Mouse (Mus musculus): ENCODE measurements at regions not wholly inside any gene's neighbourhood (a gene's known extent, or its start where the extent isn't known, plus 50 kb on each side); places are given as distances from the start of the nearest gene placed in this dataset.
"Not testable (repeated sequence)": the region's sequence is repeated elsewhere in the genome, so short reads cannot be mapped to it uniquely, and the experiment has no call there.

GRCm38 (mm10) chr1:83970641-83971285 lies 393.2 kb downstream of the Pid1 start:
- no peak for DNase-seq (ENCODE audit: low spot score)

DNA sequence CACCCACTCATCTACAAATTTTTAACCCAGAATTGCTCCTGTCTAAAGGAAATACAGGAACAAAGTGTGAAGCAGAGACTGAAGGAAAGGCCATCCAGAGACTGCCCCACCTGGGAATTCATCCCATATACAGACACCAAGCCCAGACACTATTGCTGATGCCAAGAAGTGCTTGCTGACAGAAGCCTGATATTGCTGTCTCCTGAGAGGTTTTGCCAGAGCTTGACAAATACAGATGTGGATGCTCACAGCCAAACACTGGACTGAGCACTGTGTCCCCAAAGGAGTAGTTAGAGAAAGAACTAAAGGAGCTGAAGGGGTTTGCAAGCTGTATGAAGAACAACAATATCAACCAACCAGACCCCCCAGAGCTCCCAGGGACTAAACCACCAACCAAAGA lies 399.3 kb downstream of the Pid1 start:
- not testable (repeated sequence) for DNase-seq (ENCODE audit: low spot score)

- DNase-seq (ENCODE audit: low spot score): no peak
Measured at GRCm38 (mm10) chr1:83961761-83962160, 402.2 kb downstream of the Pid1 start.

- DNase-seq (ENCODE audit: low spot score): no peak
Measured at GRCm38 (mm10) chr1:83959756-83960155, 404.2 kb downstream of the Pid1 start.

DNA sequence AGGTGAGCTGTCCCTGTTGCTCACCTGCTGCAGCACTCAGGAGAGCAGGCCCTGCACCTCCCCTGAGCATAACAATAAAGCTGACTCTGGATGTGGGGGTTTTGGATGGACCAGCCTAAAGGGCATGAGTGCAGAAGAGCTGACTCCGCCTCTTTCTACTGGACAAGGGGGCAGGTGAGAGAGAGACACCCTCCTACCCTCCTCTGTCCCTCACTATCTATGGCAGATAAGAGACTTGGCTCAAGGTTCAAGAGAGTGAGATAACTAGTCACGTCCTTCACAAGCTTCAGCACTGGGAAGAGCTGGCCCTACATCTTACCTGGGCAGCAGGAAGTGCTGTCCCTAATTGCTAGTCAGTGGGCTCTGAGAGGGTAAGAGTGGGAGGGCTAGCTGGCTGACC lies 441.1 kb downstream of the Pid1 start:
- DNase-seq (ENCODE audit: low spot score): no peak

DNA sequence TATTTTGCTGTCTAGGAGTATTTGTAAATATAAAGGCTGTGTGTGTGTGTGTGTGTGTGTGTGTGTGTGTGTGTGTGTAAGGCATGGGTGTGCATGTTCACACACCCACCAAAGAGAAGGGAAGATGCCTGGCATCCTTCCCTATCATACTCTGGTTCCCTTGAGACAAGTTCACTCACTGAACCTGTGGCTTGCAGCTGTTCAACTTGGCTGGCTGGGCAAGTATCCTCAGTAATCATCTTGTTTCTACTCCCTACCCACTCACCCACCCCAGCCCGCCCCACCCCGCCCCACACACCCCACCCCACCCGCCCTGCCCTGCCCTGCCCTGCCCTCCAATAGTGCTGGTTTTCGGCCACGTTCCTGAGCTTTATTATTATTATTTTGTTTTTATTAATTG lies 448.5 kb downstream of the Pid1 start:
- no peak for DNase-seq (ENCODE audit: low spot score)

DNA sequence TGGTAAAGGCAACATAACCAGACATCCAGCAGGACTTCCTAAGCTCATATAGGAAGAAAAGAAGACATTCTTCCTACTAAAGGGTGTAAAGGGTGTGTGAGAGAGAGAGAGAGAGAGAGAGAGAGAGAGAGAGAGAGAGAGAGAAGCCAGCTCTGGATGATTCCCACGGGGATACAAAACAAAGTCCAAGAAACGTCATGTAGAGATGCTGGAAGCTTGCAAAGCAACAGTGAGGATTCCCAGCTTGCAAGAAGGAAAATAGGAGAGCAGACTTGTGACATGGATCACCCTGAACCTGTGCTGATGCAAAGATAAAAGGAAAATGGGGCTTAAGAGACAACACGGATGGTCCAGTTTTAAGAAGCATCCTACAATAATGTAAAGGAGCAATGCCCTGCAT lies 456.6 kb downstream of the Pid1 start:
- DNase-seq (ENCODE audit: low spot score): no peak

- no peak for DNase-seq (ENCODE audit: low spot score)
Measured at GRCm38 (mm10) chr1:83906906-83907305, 457.1 kb downstream of the Pid1 start.

DNA sequence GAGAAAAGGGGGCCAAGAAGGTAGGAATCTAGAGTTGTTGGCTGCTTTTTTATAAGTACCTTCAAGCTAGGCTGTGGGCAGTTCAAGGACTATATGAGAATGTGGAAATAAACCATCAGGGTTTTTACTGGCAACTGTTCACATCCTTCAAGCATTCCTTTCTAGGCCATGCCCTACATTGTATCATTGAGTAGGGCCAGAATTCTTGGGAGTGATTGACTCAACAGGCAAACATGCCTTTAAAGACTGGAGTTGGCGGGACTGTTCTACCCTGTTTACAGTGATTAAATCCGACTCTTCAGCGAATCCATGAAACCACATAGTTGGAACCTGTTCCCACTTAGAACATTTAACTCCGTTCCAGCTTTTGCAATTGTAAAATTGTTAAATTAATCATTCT lies 463.8 kb downstream of the Pid1 start:
- no peak for DNase-seq (ENCODE audit: low spot score)

DNA sequence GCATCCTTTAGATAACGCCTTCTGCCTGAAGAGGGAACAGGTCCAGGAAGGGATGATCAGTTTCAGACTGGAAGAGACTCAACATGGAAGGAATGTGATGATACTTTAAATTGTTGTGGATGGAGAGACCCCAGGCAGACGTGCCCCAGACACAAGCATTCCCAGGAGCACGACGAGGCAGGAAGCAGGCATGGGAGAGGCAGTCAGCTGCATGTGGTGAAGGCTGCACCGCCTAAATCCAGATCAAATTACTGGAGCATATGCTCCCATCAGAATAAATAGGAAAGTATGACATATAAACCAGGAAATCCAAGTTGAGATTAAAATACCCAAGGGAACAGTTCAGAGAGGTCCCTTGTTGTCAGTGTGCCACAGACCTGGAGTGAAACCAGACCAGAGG lies 467.3 kb downstream of the Pid1 start:
- no peak for DNase-seq (ENCODE audit: low spot score)

DNA sequence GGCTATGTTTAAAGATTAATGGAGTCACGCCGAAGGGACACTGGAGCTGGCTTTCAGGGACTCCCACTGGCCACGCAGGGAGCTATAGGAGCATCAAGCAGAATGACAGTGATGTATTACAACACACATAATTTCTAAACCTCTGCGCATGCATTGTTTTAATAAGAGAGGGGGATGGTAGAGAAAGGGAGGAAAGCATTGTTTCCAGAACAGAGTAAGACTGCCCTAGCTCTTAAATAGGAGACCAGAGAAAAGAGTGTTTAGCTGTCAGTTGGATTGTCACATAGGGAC lies 471.1 kb upstream of the Sphkap start:
- no peak for DNase-seq (ENCODE audit: low spot score)

GRCm38 (mm10) chr1:83878330-83879108 lies 470.5 kb upstream of the Sphkap start:
- DNase-seq (ENCODE audit: low spot score): no peak

- DNase-seq (ENCODE audit: low spot score): peak; percentile 11
Measured at GRCm38 (mm10) chr1:83870853-83871567, 463.0 kb upstream of the Sphkap start.

GRCm38 (mm10) chr1:83869046-83869445 lies 461.0 kb upstream of the Sphkap start:
- DNase-seq (ENCODE audit: low spot score): no peak

GRCm38 (mm10) chr1:83862541-83862940 lies 454.5 kb upstream of the Sphkap start:
- no peak for DNase-seq (ENCODE audit: low spot score)

DNA sequence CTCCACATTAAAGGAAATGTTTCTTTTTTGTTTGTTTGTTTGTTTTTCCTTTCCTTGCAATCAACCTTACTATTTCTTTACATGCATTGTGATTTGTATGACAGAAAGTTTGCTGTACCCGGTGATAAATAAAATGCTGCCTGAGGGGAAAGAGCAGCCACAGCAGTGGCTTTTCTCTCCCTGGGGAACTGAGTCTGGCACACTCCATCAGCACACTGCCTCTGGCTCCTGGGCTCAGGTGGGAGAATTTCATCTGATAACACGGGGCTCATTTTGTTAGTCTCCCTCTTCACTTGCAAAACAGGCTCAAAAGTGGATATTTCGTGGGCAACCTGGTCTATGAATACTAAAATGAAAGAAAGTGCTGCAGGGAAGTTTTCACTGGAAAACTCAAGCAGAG lies 454.1 kb upstream of the Sphkap start:
- no peak for DNase-seq (ENCODE audit: low spot score)

DNA sequence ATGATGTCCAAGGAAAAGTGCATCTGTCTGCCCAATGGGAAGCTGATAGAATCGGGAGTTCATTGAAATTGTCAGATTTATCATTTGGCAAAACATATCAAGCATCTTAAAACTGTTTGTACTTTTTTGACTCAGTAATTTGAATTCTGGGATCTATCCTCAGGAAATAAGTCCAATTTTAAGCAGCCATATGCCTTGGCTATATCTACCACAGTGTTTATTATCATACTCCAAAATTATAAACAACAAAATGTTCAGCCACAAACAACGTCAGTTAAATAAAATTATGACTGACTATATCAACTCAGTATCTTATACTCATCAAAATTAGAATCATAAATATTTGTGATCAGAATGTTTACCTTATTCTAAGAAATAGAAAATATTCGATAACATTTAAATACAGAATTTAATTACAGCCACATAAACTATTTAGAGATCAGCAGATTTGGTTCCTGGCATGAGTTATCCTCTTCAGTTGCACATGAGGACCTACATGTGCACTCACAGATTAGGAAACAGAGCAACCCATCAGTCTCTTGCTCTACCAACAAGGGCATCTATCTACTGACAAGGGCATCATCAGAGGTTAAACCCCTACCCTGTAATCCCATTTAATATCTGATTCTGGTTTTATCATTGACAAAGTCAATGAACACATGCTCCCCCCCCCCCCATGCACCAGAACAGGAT lies 451.9 kb upstream of the Sphkap start:
- DNase-seq (ENCODE audit: low spot score): no peak

DNA sequence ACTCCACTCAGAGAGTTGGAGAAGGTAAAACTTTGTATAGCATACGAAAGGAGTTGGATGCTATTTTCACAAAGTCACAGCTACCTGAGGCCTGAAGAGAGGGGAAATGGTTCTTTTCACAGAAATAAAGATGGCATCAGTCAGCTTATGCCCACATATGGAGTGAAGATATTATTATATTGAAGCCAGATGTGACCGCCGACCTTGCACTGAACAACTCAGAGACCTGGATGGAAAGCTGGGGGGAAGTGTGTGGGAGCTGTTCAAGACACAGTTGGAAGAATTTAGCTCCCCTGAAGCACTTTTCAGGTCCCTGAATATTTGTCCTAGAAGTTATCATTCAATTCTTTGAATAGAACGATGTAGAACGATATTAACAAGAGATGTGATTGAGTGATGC lies 446.0 kb upstream of the Sphkap start:
- DNase-seq (ENCODE audit: low spot score): no peak

GRCm38 (mm10) chr1:83851081-83851480 lies 443.1 kb upstream of the Sphkap start:
- no peak for DNase-seq (ENCODE audit: low spot score)

DNA sequence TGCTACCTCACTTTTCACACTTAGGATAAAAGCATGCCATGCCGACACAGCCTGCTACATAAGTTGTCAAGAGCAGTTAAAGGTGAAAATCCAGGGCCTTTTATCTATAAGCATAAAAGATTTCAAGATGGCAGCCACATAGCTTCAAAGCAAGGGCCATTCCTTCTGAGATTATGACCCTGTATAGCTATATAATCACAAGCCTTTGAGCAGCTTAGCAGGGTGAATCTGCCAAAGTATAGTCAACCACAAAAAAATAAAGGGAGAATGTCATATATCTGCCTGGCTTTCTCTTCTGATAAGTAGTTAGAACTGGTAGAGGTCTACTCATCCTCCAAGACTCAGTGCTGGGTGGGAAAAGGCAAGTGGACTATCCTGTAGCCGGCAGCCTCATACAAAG lies 440.4 kb upstream of the Sphkap start:
- no peak for DNase-seq (ENCODE audit: low spot score)

DNA sequence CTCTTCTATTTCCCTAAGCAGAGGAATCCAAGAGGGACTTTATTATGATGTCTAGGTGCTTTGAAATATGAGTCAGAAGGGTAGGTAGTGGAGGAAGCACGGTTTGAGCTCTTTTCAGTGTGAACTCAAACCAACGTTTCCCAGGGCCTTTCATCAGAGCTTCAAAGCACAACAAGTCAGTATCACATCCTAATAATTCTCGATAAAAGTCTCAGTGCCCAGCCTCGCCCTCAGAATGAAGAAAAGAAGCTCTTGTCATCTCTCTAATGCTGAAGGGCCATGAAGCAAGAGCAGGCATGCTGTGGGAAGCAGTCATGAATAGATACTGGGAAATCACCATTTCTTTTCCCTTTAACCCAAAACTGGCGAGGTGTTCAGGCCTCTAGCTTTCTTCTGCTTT lies 440.0 kb upstream of the Sphkap start:
- DNase-seq (ENCODE audit: low spot score): no peak

DNA sequence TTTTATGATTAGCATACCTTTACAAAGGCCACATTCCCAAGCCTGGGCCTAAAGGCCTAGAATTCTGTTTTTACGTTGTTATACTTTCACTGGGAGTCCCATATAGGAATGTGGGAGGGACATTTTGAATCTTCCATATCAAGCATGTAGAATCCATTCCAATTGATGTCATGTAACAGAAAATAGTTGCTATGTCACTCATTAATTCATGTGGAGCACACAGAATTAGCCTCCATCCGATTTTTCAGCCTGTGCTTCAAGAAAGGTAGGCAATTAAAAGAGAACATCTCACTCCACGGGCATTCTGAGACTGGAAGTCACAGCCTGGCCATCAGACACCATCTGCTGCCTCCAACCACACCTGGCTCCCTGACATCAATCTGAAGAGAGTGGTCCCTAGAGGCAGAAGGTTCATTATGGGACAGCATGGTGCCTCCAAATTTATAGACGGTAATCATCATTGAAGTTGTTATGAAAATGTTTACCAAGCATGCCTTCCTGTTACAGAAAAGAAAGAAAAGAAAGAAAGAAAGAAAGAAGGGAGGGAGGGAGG lies 436.9 kb upstream of the Sphkap start:
- no peak for DNase-seq (ENCODE audit: low spot score)

- DNase-seq (ENCODE audit: low spot score): no peak
Measured at GRCm38 (mm10) chr1:83835965-83836364, 428.0 kb upstream of the Sphkap start.
